Mouse (Mus musculus) mouse embryonic stem cell (cell line): ENCODE data around the gene Art3.

Experiments
- in situ Hi-C, 2 experiments: fragments of 300-500 bp; cut with MboI; formaldehyde crosslinking; loops; 1 replicate in 1 of 2; 3 replicates in 1 of 2; pipeline ENCODE4 v1.14.3; 2019 to 2020; ENCODE audit warnings: low sequenced_read_pairs in 2 of 2, low pct_unique_long_range_greater_than_20kb in 1 of 2, mixed read lengths in 1 of 2; ENCODE audit not compliant: unreplicated experiment in 1 of 2

Art3 gene

DNA sequence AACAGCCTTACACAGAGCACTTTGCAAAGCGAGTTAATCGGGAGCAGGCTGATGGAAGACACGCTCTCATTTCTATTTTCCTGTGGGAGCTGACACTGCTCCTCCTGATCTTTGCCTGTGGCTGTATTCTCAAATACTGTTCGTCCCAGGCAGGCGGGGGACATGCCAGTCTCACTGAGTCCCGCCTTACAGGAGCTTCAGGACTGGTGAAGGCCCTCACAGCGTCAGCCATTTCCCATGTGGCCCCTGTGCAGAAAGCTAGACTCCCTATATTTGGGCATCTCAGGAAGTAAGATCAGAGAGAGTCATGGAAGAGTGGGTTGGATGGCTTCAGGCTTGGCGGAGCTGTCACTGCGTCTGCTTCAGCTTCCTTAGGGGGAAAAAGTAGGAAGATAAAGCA lies 71.2 kb downstream of the Art3 start:
- in situ Hi-C loops = no loop called here

DNA sequence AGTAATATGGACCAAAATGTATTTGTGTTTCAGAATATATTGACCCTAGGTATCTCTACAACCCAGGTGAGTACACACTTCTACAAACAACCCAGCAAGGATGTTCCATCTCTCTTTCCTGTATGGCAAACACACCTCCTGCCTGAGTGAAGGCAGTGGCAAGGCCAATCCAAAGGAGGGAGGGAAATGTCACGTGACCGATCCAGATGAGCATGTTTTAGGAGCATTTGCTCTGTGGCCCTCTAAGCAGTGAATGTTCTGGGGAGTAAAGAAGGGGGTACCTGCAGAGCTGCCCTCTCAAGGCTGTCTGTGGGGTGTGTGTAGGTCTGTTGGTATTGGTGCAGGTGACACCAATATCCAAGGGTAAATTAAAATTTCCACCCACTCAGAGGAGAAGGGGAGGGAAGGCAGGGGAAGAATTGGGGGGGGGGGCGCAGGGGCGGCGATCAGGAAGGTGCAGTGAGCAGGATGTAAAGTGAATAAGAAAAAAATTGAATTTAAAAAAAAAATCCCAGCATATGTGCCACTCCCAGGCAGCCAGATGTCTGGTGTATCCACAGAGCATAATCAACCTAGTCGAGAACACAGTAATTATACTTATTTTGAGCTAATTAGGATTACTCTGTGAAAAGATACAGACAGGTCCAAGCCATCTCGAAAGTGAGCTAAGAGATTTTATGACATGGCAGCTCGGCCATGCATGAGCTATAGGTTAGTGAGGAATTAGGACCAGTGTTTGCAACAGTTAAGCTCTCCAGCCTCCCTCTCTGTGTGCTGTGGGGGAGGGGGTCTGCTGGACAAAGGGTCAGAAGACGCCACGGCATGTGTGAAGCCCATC lies 72.2 kb downstream of the Art3 start:
- in situ Hi-C loops = no loop called here

DNA sequence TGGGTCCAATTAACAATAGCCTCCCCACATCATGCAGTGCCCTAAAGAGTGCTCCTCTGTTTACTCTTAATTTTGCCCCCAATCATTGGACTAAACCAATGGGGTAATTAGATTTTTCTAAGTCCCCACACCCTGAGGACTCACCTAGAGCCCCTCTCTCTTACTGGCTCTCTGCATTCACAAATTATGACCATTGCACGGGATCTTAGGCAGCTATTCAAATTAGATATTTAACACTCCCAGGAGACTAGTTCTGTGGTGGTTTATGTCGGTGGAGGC lies 72.7 kb downstream of the Art3 start:
- in situ Hi-C loops = no loop called here

DNA sequence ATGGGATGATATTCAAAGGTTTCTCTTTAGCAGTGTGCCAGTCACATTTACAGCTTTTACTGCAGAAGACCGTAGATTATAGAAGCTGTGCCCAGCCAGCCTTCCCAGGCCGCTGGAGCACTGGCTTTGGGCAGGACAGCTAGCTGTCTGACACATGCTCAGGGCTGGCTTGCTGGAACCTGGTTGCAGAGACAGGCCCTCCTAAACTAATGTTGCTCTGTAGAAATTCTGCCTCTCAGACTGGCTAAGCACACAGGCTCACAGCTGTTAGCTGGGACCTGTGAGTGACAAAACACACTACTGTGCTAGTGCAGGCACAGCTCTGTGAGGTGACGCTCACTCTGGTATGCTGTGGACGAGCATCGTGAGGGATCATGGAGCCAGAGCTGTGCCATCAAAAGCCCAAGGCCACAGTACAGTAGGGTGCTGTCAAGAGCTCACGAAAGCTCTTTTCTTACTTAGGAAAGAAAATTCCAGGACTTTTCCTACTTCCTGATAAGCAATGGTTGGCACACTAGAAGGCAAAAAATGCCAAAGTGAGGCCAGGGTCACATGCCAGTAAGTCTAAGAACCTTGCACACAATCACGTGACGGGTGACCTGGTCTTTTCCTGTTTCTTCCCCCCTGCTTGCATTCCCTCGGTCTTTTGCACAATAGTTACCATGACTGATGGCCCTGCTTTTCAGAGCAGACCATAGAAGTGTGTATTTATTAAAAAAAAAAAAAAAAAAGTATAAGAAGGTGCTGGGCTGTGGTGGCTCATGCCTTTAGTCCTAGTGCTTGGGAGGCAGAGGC lies 77.9 kb downstream of the Art3 start:
- in situ Hi-C loops = no loop called here

DNA sequence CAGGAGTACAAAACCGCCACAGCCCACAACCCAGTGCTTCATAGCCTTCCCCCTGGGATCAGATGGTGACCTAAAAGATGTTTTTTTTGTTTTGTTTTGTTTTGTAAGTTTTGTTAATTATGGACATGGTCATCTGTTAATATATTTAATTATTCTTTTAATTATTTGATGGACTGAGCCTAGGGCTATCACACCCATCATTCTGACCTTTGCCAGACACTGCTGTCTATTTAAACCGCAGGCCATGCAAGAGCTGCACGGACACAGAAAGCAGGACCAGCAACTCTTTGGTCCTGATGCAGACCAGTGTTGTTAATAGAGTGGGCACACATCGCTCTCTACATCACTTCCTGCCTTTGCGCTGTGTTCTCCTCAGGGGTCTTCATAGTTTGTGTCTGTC lies 78.9 kb downstream of the Art3 start:
- in situ Hi-C loops = no loop called here

DNA sequence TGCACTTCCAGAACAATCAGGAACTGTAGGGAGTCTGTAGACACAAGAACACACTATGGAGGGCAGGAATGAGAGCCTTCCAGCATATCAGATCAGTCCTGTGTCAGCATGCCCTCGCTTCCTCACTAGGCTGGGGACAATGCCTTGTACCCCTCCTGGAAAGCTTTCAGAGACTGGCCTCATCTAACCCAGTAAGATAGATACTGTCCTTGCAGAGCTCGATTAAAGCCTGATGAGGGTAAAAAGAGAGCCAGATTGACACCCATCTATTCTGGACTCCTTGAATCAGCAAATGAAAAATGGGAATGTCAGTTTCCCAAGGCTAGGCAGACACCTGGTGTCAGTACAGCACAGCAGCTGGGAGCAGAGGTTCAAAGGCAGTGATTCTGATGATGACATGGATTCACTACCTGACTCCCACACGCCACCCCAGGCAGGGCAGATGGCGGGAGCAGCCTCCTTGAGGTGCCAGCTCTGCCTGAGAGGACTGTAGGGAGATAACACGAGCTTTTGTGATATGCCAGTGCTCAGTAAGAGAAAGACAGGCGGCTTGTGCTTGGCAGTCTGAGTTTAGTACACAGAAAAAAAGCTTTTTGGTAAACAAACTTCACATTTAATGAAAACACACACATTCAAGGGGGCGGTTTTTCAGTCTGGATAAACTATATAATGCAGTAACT lies 80.0 kb downstream of the Art3 start:
- in situ Hi-C loops = no loop called here

DNA sequence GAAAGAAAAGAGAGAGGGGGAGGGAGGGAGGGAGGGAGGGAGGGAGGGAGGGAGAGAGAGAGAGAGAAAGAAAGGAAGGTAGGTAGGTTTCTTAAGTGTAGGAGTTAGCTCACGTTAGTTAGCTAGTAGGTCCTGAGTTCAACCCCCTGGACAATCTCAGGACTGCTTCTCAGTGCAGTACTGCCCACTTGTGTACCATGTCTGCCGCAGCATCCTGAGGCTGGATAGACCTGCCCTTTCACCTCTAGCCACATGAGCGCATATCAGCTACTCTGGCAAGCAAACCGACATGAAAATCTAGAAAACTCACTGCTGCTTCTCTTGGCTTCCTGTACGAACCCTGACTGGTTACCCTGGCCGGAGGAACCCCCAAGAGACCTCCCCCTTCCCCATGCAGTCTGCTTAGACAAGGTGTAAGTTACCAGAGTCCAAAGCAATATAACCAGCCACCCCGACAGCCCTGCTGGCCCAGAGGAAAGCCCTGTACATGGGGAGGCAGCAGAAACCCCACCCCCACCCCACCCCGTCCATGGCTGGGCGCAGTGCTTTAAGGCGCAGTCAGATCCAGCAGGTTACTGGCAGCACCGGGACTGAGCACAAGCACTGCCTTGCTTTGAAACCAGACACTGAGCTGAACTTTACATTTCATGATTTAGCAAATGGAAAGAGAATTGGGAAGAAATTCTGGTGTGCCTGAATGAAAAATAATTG lies 81.8 kb downstream of the Art3 start:
- in situ Hi-C loops = no loop called here

DNA sequence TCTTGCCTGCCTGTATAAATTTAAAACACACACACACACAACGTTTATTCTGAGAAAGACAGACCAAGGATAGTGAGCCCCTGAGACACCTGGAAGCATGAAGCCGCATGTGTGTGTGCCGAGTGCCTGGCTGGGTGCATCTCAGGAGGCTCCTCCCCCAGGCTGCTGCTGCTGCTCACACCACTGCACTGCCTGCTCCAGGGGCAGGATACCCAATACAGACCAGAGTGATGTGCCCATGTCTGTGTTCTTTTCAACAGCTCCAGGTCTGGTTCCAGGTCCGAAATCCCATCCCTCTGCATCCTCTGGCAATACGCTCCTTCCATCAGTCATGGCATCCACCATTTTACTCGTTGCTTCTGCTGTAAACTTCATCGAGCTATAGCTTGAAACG lies 82.4 kb downstream of the Art3 start:
- in situ Hi-C loops = no loop called here

DNA sequence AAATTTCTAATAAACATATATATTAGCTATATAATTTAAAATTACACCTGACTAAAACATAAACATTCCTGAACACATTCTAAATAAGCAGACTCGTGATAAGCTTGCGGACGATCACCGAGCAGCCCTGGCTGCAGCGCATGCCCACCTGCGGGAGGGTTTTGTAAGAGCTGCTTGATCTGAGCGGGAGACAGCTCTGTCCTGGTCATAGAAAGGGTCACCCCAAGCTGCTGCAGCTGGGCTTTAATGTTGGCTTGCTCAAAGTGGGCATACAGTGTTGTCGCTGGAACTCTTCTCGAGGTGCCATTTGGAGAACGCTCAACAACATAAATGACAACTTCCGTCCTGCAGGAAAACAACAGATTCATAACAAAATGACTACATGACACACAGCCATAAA lies 92.5 kb downstream of the Art3 start:
- in situ Hi-C loops = loop anchor here in 1 of 2 experiments (10.0 kb wide), 1 partner anchor 119 kb away; no protein-coding TSS in a partner anchor

DNA sequence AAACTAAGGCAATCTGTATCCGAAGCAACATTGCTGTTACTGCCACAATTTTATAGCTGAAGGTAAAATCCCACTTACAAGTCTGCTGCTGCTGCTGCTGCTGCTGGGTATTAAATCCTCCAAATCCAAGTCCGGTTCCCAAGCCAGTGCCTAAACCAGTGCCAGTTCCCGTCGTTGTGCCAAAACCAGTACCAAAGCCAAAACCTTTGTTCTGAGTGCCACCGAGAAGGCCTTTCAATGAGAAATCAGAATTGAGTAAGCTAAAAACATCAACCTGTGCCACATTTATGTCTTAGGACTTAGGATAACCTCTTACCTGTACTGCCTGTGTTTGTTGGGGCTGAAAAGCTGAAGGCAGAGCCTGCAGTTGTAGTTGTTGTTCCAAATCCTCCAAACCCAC lies 99.1 kb downstream of the Art3 start:
- in situ Hi-C loops = no loop called here

DNA sequence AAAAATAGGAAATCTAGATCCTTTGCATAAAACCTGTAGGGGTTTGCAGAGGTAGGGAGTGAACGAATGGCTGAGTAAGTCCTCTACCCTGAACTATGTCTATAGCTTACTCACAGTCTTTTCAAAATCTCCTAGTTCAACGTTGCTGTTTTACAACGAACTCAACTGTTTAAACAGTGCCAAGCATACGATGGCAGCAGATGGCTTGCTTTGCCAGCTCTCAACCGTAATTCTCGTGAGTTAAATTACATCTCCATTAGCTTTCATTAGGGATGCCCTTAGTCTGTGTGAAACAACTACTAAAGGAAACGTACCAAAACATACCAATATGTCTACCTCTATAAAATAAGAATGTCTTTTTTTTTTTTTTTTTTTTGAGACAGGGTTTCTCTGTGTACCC lies 100.0 kb downstream of the Art3 start:
- in situ Hi-C loops = no loop called here

DNA sequence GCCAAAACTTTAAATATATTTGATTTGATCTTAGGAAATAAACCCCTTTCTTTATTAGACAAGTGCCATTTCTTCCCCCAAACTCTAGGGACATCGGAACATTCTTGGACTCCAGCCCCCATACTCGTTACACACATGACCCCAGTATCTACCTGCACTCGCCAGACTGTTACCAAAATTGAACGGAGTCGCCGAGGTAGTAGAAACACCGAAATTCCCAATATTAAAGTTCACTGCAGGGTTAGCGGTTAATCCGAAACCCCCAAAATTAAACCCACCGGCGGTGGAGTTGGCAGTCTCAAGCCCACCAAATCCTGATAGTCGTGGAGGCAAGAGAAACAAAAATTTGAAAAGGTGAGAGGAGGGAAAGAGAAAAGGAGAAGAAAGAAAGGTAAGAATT lies 102.4 kb downstream of the Art3 start:
- in situ Hi-C loops = no loop called here

DNA sequence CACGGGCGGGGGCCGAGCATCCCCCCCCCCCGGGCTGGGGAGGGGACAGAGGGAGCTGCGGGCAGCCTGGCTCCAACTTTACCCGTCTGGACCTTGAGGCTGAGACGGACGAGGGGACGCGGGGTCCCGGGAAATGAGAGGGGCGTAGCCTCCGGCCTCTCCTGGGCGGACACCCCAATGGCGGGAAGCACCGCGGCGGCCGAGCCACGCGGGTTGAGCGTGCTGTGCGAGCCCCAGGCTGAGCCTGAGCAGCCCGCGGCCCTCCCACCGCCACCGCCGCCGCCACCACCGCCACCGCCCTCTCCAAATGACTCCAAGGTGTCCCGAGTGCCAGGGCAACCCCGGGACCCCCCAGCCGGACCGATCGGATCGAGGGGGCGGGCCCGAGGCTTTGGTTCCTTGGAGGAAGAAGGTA lies 103.0 kb downstream of the Art3 start:
- in situ Hi-C loops = no loop called here

DNA sequence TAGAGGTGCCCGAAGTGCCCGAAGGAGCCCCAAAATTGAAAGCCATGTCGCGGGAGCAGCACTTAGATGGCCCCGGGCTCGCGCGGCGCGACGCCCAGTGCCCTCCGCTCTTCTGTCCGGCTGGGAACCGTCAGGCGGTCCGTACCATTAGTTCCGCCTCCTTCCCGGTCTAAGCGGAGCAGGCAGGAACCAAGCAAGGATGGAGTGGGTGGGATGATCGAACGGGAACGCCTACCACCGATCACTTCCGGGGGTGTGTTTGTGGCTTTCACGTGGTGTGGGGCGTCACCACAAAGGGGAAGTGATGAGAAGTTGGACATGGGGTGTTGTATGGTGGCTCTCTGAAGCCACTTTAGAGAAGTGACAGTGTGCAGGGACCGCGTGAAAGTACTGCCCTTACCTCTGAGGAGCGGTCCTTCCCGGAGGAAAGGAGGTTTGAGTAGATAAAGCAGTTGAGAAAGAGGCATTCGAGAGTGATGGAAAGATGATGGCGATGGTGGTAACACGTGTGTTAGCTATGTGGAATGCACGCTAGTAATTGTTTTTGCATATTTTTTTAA lies 103.5 kb downstream of the Art3 start, which contains the start of gene Nup54:
Gene Nup54, minus strand, starts transcription at position 195 of the 560 bp plus-strand sequence.
- in situ Hi-C loops = no loop called here

DNA sequence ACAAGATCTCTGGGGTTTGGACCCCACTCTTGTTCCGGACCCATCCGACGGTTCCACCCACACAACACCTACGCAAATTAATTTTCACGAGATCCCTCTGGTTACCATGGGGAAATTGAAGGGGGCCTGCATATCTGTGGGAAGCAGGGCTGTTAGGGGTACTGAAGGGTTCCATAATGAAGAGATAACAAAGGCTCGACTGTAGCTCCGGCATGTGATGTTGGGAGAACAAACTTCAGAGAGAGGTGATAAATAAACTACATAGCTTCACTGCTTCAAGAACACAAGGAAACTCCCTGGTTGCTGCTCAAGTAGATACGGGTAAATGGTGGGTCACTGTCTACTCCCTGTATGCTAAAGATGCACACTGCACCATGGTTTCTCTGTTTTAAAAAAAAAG lies 106.9 kb downstream of the Art3 start:
- in situ Hi-C loops = no loop called here

DNA sequence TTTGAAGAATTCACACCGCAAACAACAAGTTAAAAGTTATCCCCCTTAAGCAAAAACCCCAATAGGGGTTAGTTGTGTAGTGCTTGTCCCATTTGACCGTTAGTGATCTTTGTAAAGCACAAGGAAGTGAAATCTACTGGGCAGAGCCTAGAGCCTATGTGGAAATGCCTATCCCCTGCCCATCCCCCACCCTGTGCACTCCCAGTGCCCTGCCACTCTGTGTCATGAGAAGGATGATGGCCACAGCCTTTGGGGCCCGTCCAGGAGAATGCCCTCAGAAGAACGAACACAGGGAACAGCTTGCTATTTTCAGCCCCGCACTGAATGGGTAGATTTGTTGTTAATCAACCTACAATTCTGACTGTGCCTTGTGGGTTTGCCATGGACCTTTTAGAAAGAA lies 109.9 kb downstream of the Art3 start:
- in situ Hi-C loops = no loop called here

DNA sequence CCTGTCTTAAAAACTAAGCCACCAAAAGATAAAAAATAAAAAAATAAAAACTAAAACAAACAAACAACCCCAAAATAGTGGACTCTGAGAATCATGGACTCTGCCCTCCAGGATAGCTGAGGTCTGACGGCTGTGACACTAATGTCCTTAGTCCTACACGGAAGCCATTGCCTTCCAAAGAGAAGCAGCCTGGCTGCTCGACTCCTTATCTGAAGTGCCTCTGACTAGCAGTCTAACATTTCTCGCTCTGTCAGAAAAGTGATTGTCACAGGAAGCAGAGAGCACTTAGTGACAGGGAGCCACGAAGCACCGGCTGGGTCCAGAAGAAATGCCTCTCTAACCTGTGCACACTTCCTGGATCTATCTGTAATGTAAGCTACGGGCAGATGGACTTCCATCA lies 111.3 kb downstream of the Art3 start:
- in situ Hi-C loops = no loop called here

DNA sequence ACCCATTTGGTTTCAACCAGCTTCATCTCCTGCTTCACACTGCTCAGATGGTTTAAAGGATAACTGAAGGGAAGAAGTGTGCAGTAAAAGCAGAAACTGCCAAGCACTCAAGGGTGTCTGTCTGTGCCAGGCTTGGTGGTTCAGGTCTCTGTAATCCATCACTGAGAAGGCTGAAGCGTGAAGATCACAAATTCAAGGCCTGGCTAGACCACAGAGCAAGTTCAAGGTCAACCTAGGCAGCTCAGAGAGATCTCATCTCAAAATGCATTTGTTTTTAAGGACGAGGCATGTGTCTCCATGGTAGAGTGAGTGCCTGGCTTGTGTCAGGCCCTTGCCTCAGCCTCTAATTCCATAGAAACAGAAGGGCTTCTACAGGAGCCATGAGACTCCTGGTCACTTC lies 113.4 kb downstream of the Art3 start:
- in situ Hi-C loops = no loop called here

DNA sequence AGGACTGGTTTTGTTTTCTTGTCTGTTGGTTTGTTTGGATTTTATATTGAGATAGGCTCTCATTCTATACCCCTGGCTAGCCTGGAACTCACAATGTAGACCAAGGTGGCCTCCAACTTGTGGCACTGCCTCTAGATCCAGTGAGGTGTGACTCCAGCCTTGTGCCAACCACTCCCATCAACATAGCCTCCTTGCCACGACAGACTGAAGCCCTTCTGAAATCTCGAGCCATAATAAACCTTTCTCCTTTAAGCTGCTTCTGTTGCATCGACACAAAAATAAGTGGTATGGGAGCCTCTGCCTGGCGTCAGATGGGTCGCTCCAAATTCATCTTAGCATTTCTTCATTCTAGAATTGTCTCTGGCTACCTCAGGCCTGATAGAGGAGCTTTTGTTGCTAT lies 115.1 kb downstream of the Art3 start:
- in situ Hi-C loops = no loop called here
